Mouse (Mus musculus) monocyte, adult 2 months (primary cell): ENCODE data around the gene Slc38a4.

ENCODE experiments used
- DNase-seq, 2 experiments: peaks; one replicate each; pipeline ENCODE4 v3.0.0; 2022; ENCODE audit warnings: low spot score in 2 of 2, low read depth in 1 of 2

The Slc38a4 gene

DNA sequence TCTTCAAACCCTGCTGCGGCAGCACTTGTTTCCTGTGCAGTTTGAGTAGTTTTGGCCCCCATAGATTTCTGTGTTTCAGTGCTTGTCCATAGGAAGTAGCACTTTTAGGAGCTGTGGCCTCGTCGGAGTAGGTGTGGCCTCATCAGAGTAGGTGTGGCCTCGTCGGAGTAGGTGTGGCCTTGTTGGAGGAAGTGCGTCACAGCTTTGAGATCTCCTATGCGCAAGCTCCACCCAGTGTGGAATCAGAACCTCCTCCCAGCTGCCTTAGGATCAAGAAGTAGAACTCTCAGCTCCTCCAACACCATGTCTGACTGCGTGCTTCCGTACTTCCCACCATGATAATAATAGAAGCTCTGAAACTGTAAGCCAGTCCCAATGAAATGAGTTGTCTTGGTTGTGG is 83.8 kb downstream of the Slc38a4 start:
- no peak for DNase-seq

DNA sequence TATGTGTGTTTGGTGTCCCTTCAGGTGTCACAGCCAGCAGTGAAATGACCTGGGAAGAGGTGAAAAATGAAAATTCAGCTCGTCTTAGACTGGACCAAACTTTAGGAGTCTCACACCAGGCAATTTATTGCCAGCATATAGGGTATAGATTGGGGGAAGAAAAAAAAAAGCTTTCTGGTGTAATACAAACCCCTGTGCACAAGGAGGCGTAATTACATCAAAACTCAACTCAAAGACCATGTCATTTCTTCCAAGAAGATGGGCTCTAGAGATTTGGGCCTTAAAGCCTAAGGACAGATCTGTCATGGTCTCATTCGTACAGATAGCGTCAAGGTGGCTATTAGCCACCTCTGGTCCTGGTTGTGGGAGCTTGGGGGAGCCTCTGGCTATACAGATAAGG is 86.0 kb downstream of the Slc38a4 start:
- DNase-seq, result no peak

DNA sequence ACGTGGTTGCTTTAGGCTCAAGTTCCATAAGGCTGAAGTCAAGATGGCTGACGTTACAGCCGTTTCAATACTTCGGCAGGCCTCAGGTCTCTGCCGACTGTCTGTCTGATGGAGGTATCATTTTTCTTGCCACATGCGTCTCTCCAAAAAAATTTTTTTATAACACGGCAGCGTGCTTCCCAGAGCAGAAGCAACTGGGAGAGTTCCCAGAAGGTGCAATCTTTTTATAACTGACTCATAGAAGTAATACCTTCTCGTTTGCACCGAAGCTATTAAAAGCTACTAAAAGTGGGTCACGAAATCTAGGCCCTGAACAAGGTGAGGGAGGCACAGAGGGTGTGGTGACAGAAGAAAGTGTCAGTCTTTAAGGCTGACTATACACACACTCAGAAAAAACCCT is 87.0 kb downstream of the Slc38a4 start:
- no peak for DNase-seq

DNA sequence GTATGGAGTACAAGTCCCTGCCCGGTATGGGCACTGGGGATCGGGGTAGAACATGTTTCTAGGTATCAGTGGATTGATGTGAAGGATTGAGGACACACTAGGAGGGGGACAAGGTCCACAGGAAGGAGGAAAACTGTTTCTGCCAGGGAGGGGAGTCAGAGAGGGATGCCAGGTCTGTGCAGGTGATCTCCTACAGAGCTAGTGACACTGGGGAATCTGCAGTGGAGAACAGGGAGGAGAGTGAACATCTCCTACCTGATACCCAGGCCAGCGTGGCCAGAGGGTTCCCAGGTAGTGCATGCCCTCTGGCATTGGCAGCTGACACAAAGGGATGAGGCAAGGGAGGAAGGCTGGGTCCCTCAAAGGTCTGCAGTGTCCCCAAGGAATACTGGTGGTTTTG is 89.4 kb downstream of the Slc38a4 start:
- DNase-seq, result no peak

DNA sequence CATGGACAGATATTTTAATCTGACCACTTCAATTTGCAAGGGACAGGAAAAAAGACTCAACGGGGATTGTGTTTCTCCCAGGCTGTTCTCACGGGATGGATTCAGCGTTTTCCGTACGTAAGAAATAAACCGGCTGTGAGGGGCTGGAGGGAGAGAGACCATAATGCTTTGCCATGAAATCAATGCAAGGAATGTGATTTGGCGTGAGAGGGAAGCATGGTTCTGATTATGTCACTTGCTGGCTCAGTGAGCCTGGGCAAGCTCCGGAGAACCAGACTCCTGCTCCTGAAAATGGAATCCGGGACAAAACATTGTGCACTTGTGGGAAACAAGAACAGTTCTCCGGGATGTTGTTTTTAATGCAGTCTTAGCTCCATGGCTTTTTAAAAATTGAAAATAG is 92.0 kb downstream of the Slc38a4 start:
- no peak for DNase-seq

DNA sequence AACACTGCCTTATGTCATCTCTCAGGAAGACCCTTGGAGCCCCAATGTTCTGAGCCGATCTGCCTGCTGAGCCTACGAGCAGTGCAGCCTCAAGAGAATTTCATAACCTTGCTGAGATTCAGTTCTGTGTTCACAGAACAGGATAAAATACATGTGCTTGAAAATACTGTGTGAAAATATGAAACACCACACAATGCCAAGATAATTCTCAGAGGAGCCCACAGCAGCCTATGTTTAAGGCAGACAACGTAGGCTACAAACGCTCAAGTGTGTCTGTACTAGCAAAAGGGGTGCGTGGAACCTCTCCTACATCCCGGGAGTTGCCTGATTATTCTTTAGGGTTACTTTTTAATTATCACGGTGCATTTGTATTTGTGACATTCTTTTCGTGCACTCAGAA is 92.4 kb downstream of the Slc38a4 start:
- DNase-seq, result no peak

DNA sequence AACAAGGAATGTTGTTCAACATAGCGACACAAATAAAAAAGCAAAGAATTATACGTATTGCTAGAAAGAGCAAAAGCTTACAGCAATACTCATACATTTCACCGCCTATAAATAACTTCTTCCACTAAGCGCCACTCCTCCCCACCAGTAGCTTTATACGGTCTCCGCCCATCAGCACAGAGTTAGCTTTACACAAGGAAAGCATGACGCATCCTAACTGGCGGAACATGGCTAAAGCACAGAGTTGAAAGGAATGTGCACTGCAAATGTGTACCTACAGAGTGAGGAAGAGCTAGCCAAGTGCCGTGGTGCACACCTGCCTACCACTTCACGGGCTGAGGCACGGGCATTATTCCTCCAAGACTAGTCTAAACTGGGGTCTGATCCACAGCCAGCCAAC is 95.4 kb downstream of the Slc38a4 start:
- no peak for DNase-seq

DNA sequence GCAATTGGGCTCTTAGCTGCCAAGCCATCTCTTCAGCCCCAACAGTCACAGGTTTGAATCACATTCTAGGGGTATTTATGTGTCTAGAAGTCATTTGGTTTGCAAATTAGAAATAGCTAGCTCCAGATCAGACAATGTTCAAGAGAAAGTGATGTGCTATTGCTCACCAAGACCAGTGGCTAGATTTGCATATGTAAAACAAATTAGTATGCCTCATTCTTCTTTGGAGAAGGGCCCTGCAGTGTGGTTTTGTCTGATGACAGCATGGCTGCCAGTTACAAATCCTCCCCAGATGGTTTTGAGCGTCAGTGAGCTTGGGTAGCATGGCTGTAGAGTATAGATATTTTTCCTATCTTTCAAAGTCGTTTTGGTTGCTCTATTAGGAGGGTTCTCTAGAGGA is 96.5 kb downstream of the Slc38a4 start:
- no peak for DNase-seq

DNA sequence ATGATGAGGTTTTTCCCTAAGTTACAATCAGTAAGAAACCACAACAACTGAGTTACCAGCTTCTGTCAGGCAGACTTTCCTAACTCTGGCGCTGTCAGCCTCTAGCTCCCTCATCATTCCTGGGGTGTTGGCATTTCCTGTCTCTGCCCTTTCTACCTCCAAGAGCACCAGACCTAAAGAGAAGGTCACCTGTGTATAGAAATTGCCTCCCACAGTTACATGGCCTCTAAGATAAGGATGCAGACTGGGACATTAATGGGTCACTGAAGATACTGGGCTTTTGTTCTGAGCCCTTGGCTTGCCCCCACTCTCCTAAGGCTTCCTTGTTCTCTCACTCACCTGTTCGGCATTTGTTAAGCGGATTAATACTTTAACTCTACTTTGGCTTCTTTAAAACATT is 99.1 kb downstream of the Slc38a4 start:
- no peak for DNase-seq

DNA sequence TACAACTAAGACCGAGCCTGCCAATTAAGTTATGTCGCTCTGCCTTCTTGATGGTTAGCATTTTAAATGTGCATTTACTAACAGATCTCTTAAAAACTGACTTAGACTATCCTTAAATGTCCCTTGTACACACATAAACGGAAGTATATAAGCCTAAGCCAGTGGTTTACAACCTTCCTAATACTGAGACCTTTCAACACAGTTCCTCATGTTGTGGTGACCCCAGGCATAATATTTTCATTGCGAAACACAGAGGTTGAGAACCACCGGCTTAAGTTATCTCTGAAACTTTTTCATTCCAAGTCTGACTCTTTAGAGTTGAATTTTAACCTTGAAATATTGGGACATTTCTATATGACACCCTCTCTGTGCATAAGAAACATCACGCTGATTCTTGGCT is 101.4 kb downstream of the Slc38a4 start:
- DNase-seq, result no peak

DNA sequence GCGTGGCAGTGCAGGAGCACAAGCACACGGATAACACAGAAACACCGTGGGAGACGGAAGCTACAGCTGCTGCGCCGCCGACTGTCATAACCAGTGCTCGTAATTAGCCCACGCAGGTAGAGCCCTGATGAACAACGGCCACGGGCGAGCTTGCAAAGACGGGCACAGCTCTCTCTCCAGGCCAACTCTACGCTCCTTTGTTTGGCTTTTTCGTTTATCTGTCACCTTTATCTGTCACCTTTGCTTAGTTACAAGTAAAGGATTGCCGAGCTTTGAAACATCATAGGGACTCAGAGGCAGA is 101.9 kb downstream of the Slc38a4 start:
- no peak for DNase-seq

DNA sequence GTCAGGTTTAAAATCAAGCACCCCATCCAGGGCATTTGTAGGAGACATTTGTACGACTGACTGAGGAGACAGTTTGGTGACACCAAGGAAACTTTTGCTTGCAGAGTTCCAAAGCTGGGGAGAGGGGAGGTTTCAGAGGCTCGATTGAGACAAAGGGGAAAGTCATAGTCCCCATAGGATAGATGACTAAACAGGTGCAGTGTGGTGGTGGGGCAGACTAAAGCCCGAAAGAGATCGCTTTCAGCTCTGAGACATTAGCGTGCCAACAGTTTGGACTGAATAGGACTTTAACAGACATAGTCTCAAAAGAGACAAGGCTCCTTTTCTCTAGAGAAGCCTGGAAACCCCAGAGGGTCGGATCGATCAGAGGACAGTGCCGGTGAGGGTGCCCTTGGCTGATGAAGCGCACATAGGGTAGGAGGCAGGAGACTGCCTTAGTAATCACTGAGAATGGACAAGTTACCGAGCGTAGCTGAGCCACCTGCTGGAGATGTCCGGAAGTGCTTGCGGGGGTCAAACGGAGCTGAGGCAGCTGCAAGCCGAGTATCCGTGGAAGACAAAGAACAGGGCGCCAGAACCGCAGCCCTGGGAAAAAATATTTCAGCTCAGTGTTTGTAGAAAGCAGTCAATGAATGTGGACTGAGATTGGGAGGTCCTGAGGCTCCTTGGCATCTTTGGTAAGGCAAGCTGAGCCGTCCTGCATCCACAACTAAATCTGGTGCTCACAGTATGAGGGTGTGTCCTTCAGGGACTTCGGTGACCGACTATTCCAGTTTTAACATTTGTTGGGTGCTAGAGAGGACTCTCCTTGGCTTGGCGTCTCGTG is 102.4 kb downstream of the Slc38a4 start:
- DNase-seq, result no peak

DNA sequence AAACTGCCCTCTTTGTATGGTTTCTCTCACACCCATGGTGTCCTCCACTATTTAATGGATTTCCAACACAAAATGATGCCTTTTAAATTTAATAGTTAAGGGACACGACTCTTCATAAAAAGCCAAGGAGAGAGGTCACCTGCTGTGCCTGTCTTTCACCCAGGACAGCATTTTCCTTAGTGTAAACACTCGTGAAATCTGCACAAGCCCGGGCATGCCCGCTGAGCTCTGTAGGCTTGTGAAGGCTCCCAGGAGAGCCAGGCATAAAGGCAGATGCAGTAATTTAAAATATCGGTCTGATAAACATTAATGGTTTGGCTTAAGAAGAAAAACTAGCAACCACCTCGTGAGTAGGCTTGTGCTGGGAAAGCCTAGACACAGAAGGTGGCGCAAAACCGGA is 103.3 kb downstream of the Slc38a4 start:
- no peak for DNase-seq

DNA sequence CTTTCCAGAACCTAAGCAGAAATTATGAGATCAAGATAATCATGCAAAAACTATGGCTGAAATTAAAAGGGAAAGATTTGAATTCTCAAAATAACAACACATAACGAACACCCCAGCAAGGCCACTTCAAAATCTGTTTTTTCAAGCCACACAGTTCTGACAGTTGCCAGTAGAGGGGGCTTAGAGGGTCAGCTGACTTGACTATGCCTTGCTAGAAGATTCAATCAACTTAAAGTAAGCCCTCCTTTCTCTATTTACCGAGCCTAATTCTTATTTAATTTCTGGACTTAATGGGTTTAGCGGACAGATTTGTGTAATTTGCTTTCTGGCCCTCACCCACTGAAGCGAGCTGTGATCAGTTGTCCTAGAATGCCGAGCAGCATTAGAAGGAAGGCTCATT is 104.0 kb downstream of the Slc38a4 start:
- no peak for DNase-seq

DNA sequence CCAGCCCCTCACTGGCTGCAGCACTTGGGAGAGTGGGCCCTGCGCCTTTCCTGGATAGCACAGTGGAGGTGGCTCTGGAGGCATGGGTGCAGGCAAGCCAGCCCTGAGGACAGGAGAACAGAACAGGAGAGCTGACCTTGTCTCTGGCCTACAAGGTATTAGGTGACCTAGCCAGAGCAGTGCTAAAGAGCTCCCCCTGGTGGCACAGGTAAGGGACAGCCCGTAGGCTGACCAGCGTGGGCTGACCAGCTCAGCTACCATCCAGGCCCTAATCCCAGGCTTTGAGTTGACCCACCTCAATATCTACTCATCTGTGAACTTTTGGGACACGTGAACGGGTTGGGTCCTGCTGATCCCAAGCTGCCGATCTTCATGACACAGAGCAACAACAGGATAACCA is 107.3 kb downstream of the Slc38a4 start:
- DNase-seq, result no peak
